Mouse (Mus musculus): ENCODE results near the gene Syt2.

- TF ChIP-seq POLR2A (IDR thresholded peaks at IDR 0.05; ENCODE audit: control insufficient read depth, extremely low read depth, insufficient read depth, low read length, poor library complexity) (no peak), CTCF (IDR thresholded peaks at IDR 0.05; ENCODE audit: borderline replicate concordance, control insufficient read depth, extremely low read depth, insufficient read depth, low read length, poor library complexity) (no peak)
Measured at GRCm38 (mm10) chr1:134607279-134607678, 39.2 kb upstream of the Syt2 start.
